Mouse (Mus musculus) splenic B cell, adult 2 months (primary cell): Measurements from ENCODE around the gene Gipc2.

Source experiments
- DNase-seq: peaks from one replicate; pipeline ENCODE4 v3.0.0-alpha.2; 2011; ENCODE audit warnings: low read depth, low spot score
- H3K27me3 ChIP-seq: 2 replicates; pipeline ENCODE4 v1.6.1; 2012; ENCODE audit warnings: mild to moderate bottlenecking, low read length, moderate library complexity, mixed read lengths; ENCODE audit not compliant: control insufficient read depth, poor library complexity, insufficient read depth, severe bottlenecking
- H3K36me3 ChIP-seq: 2 replicates; pipeline ENCODE4 v1.6.1; 2012; ENCODE audit warnings: mild to moderate bottlenecking, low read length, moderate library complexity, mixed read lengths; ENCODE audit not compliant: control insufficient read depth, poor library complexity, insufficient read depth, severe bottlenecking

Gipc2 gene

GRCm38 (mm10) chr3:152065806-152066205 is 100.2 kb downstream of the Gipc2 start:
- no peaks in the 10 kb centered on the region for H3K36me3 ChIP-seq
- no peaks in the 10 kb centered on the region for H3K27me3 ChIP-seq
- no peak for DNase-seq

GRCm38 (mm10) chr3:152064166-152064565 is 101.9 kb downstream of the Gipc2 start:
- Histone ChIP-seq H3K36me3 (no peaks in the 10 kb centered on the region), H3K27me3 (no peaks in the 10 kb centered on the region)
- no peak for DNase-seq

GRCm38 (mm10) chr3:152062806-152063205 is 103.2 kb downstream of the Gipc2 start:
- Histone ChIP-seq H3K36me3 (no peaks in the 10 kb centered on the region), H3K27me3 (no peaks in the 10 kb centered on the region)
- DNase-seq, result no peak

- DNase-seq, result no peak
- H3K27me3 ChIP-seq, result no peaks in the 10 kb centered on the region
- H3K36me3 ChIP-seq, result no peaks in the 10 kb centered on the region
These were observed 104.9 kb downstream of the Gipc2 start for GRCm38 (mm10) chr3:152061145-152061544.

GRCm38 (mm10) chr3:152058235-152058634 is 107.8 kb downstream of the Gipc2 start:
- DNase-seq, result no peak
- no peaks in the 10 kb centered on the region for H3K36me3 ChIP-seq
- H3K27me3 ChIP-seq, result no peaks in the 10 kb centered on the region

- H3K36me3 ChIP-seq, result no peaks in the 10 kb centered on the region
- no peak for DNase-seq
- H3K27me3 ChIP-seq, result no peaks in the 10 kb centered on the region
These were observed 111.8 kb downstream of the Gipc2 start for GRCm38 (mm10) chr3:152054260-152054659.

GRCm38 (mm10) chr3:152051959-152052358 is 114.1 kb downstream of the Gipc2 start:
- H3K27me3 ChIP-seq, result no peaks in the 10 kb centered on the region
- no peaks in the 10 kb centered on the region for H3K36me3 ChIP-seq
- DNase-seq, result no peak

GRCm38 (mm10) chr3:152047914-152048313 is 118.1 kb downstream of the Gipc2 start:
- H3K27me3 ChIP-seq, result no peaks in the 10 kb centered on the region
- DNase-seq, result no peak
- no peaks in the 10 kb centered on the region for H3K36me3 ChIP-seq

GRCm38 (mm10) chr3:152046895-152047294 is 119.1 kb downstream of the Gipc2 start:
- H3K36me3 ChIP-seq, result no peaks in the 10 kb centered on the region
- H3K27me3 ChIP-seq, result no peaks in the 10 kb centered on the region
- DNase-seq, result no peak
